Mouse (Mus musculus) cerebellum, adult 2 months (tissue): ENCODE measurements at regions not wholly inside any gene's neighbourhood (a gene's known extent, or its start where the extent isn't known, plus 50 kb on each side); places are given as distances from the start of the nearest gene placed in this dataset.

Experiments
- CTCF ChIP-seq: fragments of 200-500 bp; IDR thresholded peaks from 2 replicates; pipeline ENCODE4 v1.5.1; 2011; ENCODE audit warnings: low read depth, mild to moderate bottlenecking, control low read depth, low read length, moderate library complexity, borderline replicate concordance; ENCODE audit not compliant: insufficient read depth
- POLR2A ChIP-seq: fragments of 200-500 bp; IDR thresholded peaks from 2 replicates; pipeline ENCODE4 v1.6.1; 2011; ENCODE audit warnings: low read length, control low read depth, borderline replicate concordance; ENCODE audit not compliant: insufficient read depth

DNA sequence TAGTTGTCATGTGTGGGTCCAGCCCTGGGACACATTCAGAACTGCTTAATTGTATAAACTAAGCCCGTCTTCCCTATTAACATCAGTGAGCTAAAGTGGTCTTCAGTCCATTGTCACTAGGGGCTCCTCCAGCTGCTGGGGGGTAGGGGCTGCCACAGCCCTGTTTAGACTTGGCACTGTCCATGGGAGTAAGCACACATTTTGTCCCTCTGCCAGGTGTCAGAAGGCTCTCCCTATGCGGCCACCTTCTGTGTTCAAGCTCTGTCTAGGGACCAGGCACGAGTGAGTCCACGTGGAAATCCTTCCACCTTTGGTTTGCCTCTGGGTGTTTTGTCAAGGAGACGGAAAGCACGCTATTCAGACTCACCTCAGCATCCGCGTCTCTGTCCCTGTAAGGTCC, 54.3 kb upstream of the Gm11733 start:
- no peak for TF ChIP-seq CTCF
- no peak for TF ChIP-seq POLR2A
